Mouse (Mus musculus) heart, adult 2 months (tissue): ENCODE results near the gene Lamp1.

Experiments
- CTCF ChIP-seq: fragments of 200-600 bp; IDR thresholded peaks from 2 replicates; pipeline ENCODE4 v1.8.1; 2022; ENCODE audit warnings: antibody characterized with exemption, mild to moderate bottlenecking, moderate library complexity
- POLR2A ChIP-seq: fragments of 200-500 bp; IDR thresholded peaks from 2 replicates; pipeline ENCODE4 v1.6.1; 2011; ENCODE audit warnings: mild to moderate bottlenecking, low read depth, low read length, control low read depth; ENCODE audit not compliant: insufficient read depth

DNA sequence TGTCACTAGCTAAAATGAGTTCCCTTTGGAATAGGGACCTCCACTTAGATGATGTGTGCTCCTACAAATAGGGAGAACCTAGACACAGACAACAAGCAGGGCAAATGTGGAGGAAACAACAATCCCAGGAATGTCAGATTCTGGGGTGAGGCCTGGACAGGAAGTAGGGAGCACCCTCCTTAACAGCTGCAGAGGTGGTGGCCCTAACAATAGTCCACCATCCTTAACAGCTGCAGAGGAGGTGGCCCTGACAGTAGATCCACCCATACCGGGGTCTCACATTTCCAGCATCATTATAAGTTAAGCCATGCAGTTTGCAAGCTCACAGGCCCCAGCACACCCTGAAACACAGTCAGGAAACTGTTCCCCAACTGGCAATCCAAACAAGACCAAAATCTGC is 29.9 kb downstream of the Lamp1 start:
- TF ChIP-seq POLR2A (no peak), CTCF (no peak)
